Comparison of ENCODE assay signal across 8 mouse cellular contexts in genomic region chr7:113256046-113256445, GRCm38 (mm10). TPM values are rescaled to one million over a fixed set of nuclear protein-coding genes. Genes with fewer than 3 reads are reported as not detected.
A peak's percentile ranks its signal among the peaks of the same experiment; 100 is the strongest.
DNase-seq lines count a peak whose midpoint lies in the region; ATAC-seq and TF ChIP-seq lines count a peak whose summit lies in the region.

No protein-coding gene starts in this region.

- dilution Hi-C loops in CH12.LX (cut with MboI; ENCODE audit: extremely low pct_ligation_motif_present, extremely low pct_unique_long_range_greater_than_20kb, low sequenced_read_pairs): no loop called here

- no peak for TF ChIP-seq POLR2A in CH12.LX (IDR thresholded peaks at IDR 0.05; ENCODE audit: low read depth, low read length)
- TF ChIP-seq POLR2A in lung, adult 2 months (IDR thresholded peaks at IDR 0.05; ENCODE audit: borderline replicate concordance, extremely low read depth, low read depth, low read length): no peak

- TF ChIP-seq CTCF in CH12.LX (conservative IDR thresholded peaks at IDR 0.05 in 1 of 2, IDR thresholded peaks at IDR 0.05 in 1 of 2; ENCODE audit: low read depth in 2 of 2, low read length in 2 of 2): peak; percentile 26 to 67; a peak in 2 of 4 replicates
- peak; percentile 72 for TF ChIP-seq CTCF in lung, adult 2 months (IDR thresholded peaks at IDR 0.05; ENCODE audit: insufficient read depth, low read length)

- H3K9me3 ChIP-seq in hindbrain, embryonic 11.5 days (ENCODE audit: control insufficient read depth, low read length): no peaks in the 10 kb centered on the region
- no peaks in the 10 kb centered on the region for H3K9me3 ChIP-seq in hindbrain, embryonic 14.5 days (ENCODE audit: control insufficient read depth, low read length)
- H3K9me3 ChIP-seq in CH12.LX (replicated peaks; ENCODE audit: low read length): no peaks in the 10 kb centered on the region
- H3K9me3 ChIP-seq in stomach, embryonic 16.5 days (replicated peaks; ENCODE audit: control insufficient read depth, low read length): no peaks in the 10 kb centered on the region
- H3K9me3 ChIP-seq in hindbrain, embryonic 12.5 days (replicated peaks): no peaks in the 10 kb centered on the region

- H3K4me1 ChIP-seq in hindbrain, embryonic 11.5 days (replicated peaks; ENCODE audit: control insufficient read depth, insufficient read depth, low read length): 0 out of 2 replicates have a peak, but pooled peaks cover 3% of the 10 kb centered on the region
- H3K4me1 ChIP-seq in hindbrain, embryonic 14.5 days (replicated peaks; ENCODE audit: control insufficient read depth, insufficient read depth, low read length): peaks cover 17% of the 10 kb centered on the region
- peaks cover 4 to 5% of the 10 kb centered on the region in 2 experiments; a peak in 1 of 4 replicates for H3K4me1 ChIP-seq in CH12.LX (ENCODE audit: control insufficient read depth in 1 of 2, insufficient read depth in 2 of 2)
- peaks cover 22% of the 10 kb centered on the region for H3K4me1 ChIP-seq in lung, adult 2 months (ENCODE audit: control insufficient read depth, insufficient read depth, low read length)
- H3K4me1 ChIP-seq in stomach, embryonic 16.5 days (ENCODE audit: control insufficient read depth, insufficient read depth, low read length): peaks cover 34% of the 10 kb centered on the region
- peaks cover 17% of the 10 kb centered on the region for H3K4me1 ChIP-seq in hindbrain, embryonic 12.5 days

- H3K27ac ChIP-seq in hindbrain, embryonic 11.5 days (ENCODE audit: low read depth, low read length): no peak overlapping the region
- no peak overlapping the region for H3K27ac ChIP-seq in hindbrain, embryonic 14.5 days
- H3K27ac ChIP-seq in CH12.LX (ENCODE audit: insufficient read depth, low read depth): no peak overlapping the region
- peak overlapping the region; percentile 17; the same call in 1 of the 2 replicates for H3K27ac ChIP-seq in stomach, embryonic 16.5 days (ENCODE audit: low read length)
- H3K27ac ChIP-seq in hindbrain, embryonic 12.5 days: no peak overlapping the region

- TF ChIP-seq RAD21 in CH12.LX (IDR thresholded peaks at IDR 0.05; ENCODE audit: low read depth, low read length): peak; percentile 14

- 54% methylated on average over 4 of the region's 4 CpGs for WGBS in hindbrain, embryonic 11.5 days
- WGBS in hindbrain, embryonic 14.5 days: 58% methylated on average over 4 of the region's 4 CpGs
- WGBS in lung, adult 2 months: 44% methylated on average over 4 of the region's 4 CpGs
- WGBS in stomach, embryonic 16.5 days: 46% methylated on average over 4 of the region's 4 CpGs
- WGBS in hindbrain, embryonic 12.5 days: 59% methylated on average over 4 of the region's 4 CpGs

- peak; percentile 71 for DNase-seq in hindbrain, embryonic 11.5 days (ENCODE audit: low spot score)
- no peak for DNase-seq in hindbrain, embryonic 14.5 days (ENCODE audit: low spot score)
- peak; percentile 68 for DNase-seq in 3T3-L1 (ENCODE audit: low read depth, low spot score)
- peak; percentile 54 for DNase-seq in CH12.LX (ENCODE audit: extremely low read depth)
- DNase-seq in lung, adult 2 months: no peak

- in situ Hi-C loops in CH12.LX (cut with MboI; ENCODE audit: low pct_ligation_motif_present, low pct_unique_long_range_greater_than_20kb, low sequenced_read_pairs): loop anchor here (25.0 kb wide), 1 partner anchor 344 kb away; no protein-coding TSS in a partner anchor

- no peak overlapping the region for H3K9ac ChIP-seq in hindbrain, embryonic 11.5 days (ENCODE audit: low read depth, low read length)
- no peak overlapping the region for H3K9ac ChIP-seq in hindbrain, embryonic 14.5 days
- H3K9ac ChIP-seq in CH12.LX (ENCODE audit: insufficient read depth, low read depth): no peak overlapping the region
- H3K9ac ChIP-seq in stomach, embryonic 16.5 days (ENCODE audit: low read length): no peak overlapping the region
- H3K9ac ChIP-seq in hindbrain, embryonic 12.5 days: no peak overlapping the region

- no peak overlapping the region for H3K4me3 ChIP-seq in hindbrain, embryonic 11.5 days (ENCODE audit: low read depth, low read length)
- H3K4me3 ChIP-seq in hindbrain, embryonic 14.5 days (replicated peaks; ENCODE audit: low read length): no peak overlapping the region
- H3K4me3 ChIP-seq in CH12.LX (replicated peaks in 1 of 3; ENCODE audit: low read depth in 2 of 3, low read length in 2 of 3, poor library complexity in 1 of 3): no peak overlapping the region
- H3K4me3 ChIP-seq in lung, adult 2 months (replicated peaks; ENCODE audit: extremely low read depth, low read depth, low read length): no peak overlapping the region
- H3K4me3 ChIP-seq in stomach, embryonic 16.5 days (replicated peaks; ENCODE audit: low read length): no peak overlapping the region
- H3K4me3 ChIP-seq in hindbrain, embryonic 12.5 days: no peak overlapping the region

- H3K79me2 ChIP-seq in CH12.LX (replicated peaks; ENCODE audit: control insufficient read depth, extremely low read depth, insufficient read depth, poor library complexity, severe bottlenecking): no peaks in the 10 kb centered on the region

- H3K4me2 ChIP-seq in hindbrain, embryonic 11.5 days (replicated peaks; ENCODE audit: low read depth, low read length): no peak overlapping the region
- no peak overlapping the region for H3K4me2 ChIP-seq in hindbrain, embryonic 14.5 days (replicated peaks)
- H3K4me2 ChIP-seq in CH12.LX (ENCODE audit: insufficient read depth, low read depth, poor library complexity, severe bottlenecking): no peak overlapping the region
- no peak overlapping the region for H3K4me2 ChIP-seq in stomach, embryonic 16.5 days (ENCODE audit: low read depth, low read length)
- no peak overlapping the region for H3K4me2 ChIP-seq in hindbrain, embryonic 12.5 days (replicated peaks)

- no peak for TF ChIP-seq EP300 in CH12.LX (IDR thresholded peaks at IDR 0.05; ENCODE audit: low read length)

- no peak for ATAC-seq in hindbrain, embryonic 11.5 days (ENCODE audit: low FRiP score)
- no peak for ATAC-seq in hindbrain, embryonic 14.5 days (ENCODE audit: low FRiP score)
- peak; percentile 53 for ATAC-seq in common myeloid progenitor, adult 5-6 weeks (replicated peaks; ENCODE audit: low read depth, poor library complexity, severe bottlenecking)
- no peak for ATAC-seq in stomach, embryonic 16.5 days (ENCODE audit: insufficient read depth, low FRiP score)
- ATAC-seq in hindbrain, embryonic 12.5 days (ENCODE audit: low FRiP score): no peak

- no peaks in the 10 kb centered on the region for H3K36me3 ChIP-seq in hindbrain, embryonic 11.5 days (ENCODE audit: control insufficient read depth, insufficient read depth, low read length)
- no peaks in the 10 kb centered on the region for H3K36me3 ChIP-seq in hindbrain, embryonic 14.5 days (replicated peaks; ENCODE audit: control insufficient read depth, insufficient read depth)
- H3K36me3 ChIP-seq in CH12.LX (replicated peaks in 1 of 2; ENCODE audit: control insufficient read depth in 1 of 2, insufficient read depth in 1 of 2, low read length in 1 of 2): no peaks in the 10 kb centered on the region
- H3K36me3 ChIP-seq in stomach, embryonic 16.5 days (ENCODE audit: control insufficient read depth, insufficient read depth, low read length): no peaks in the 10 kb centered on the region
- H3K36me3 ChIP-seq in hindbrain, embryonic 12.5 days: no peaks in the 10 kb centered on the region

- no peaks in the 10 kb centered on the region for H3K27me3 ChIP-seq in hindbrain, embryonic 11.5 days (ENCODE audit: control insufficient read depth, insufficient read depth, low read length)
- no peaks in the 10 kb centered on the region for H3K27me3 ChIP-seq in hindbrain, embryonic 14.5 days (ENCODE audit: control insufficient read depth, insufficient read depth, low read length)
- H3K27me3 ChIP-seq in CH12.LX (replicated peaks): no peaks in the 10 kb centered on the region
- H3K27me3 ChIP-seq in stomach, embryonic 16.5 days (ENCODE audit: control insufficient read depth, insufficient read depth, low read length): no peaks in the 10 kb centered on the region
- no peaks in the 10 kb centered on the region for H3K27me3 ChIP-seq in hindbrain, embryonic 12.5 days

TF ChIP-seq in CH12.LX, 34 proteins besides CTCF, POLR2A, EP300 and RAD21:
- TF ChIP-seq SIN3A (IDR thresholded peaks at IDR 0.05; ENCODE audit: low read length) (no peak), GABPA (IDR thresholded peaks at IDR 0.05; ENCODE audit: insufficient replicate concordance, low read depth, low read length) (no peak), NELFE (IDR thresholded peaks at IDR 0.05; ENCODE audit: low read depth, low read length) (no peak), KAT2A (IDR thresholded peaks at IDR 0.05; ENCODE audit: insufficient replicate concordance, low read length) (no peak), SMC3 (IDR thresholded peaks at IDR 0.05; ENCODE audit: low read depth, low read length) (peak; percentile 50)

RNA-seq across cellular contexts. Expression of gene Arntl, which starts 48.8 kb away (rescaled TPM):
- polyA plus RNA-seq in hindbrain, embryonic 11.5 days (2014; fragmentation: Nextera tagmentation; extraction: Ambion mirVana): 6.8 and 7.7 TPM in 2 replicates
- 16.9 and 17.7 TPM in 2 replicates for polyA plus RNA-seq in hindbrain, embryonic 14.5 days (2014; fragmentation: Nextera tagmentation; extraction: Ambion mirVana)
- total RNA-seq in CH12.LX (2012; rRNA removed) (2.5 and 2.6 TPM in 2 replicates), CH12.LX (2014; rRNA removed) (4.6 TPM in 2 replicates)
- polyA plus RNA-seq in CH12.LX (2012; ENCODE audit: insufficient read length, low read depth): 3.2 and 3.3 TPM in 2 replicates
- 6.4 and 9.0 TPM in 2 replicates for total RNA-seq in common myeloid progenitor, adult 5-6 weeks (2017)
- 4.6 and 15.8 TPM in 2 replicates for polyA plus RNA-seq in lung, adult 2 months (2012; rRNA removed)
- 14.1 TPM in 2 replicates for polyA plus RNA-seq in stomach, embryonic 16.5 days (2015; fragmentation: Nextera tagmentation; extraction: Ambion mirVana)
- polyA plus RNA-seq in hindbrain, embryonic 12.5 days (2016; fragmentation: Nextera tagmentation; extraction: Ambion mirVana): 9.1 and 9.5 TPM in 2 replicates

Comparison
In these comparisons a context has a peak if more than half of its experiments do, and no peak if none do; other contexts are left out.
1. DNase-seq: peak in hindbrain, embryonic 11.5 days (single experiment), 3T3-L1 (single experiment) and CH12.LX (single experiment); none in hindbrain, embryonic 14.5 days (single experiment) and lung, adult 2 months (single experiment).